Mouse (Mus musculus): ENCODE results near the gene Tatdn3.

DNA sequence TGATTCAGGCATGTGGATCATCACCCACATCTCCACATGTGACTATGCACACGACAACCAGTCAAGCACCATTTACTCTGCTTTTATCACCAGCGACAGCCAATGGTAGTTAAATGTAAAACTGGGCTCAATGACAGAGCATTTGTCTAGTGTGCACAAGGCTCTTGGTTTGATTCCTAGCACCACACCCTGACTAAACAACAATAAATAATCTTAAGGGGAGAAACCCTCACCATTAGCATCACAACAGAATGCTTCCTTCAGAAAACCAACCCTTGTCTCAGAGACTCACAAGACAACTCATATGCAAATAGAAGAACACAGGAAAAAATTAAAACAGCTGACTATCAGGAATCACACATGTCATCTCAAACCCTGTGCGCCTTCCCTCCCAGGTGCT lies 48.5 kb downstream of the Tatdn3 start:
- TF ChIP-seq ZNF384 (IDR thresholded peaks at IDR 0.05; ENCODE audit: low read depth, low read length) (no peak), MAFK (IDR thresholded peaks at IDR 0.05; ENCODE audit: insufficient read depth, low read depth, low read length) (no peak), CHD2 (IDR thresholded peaks at IDR 0.05; ENCODE audit: low read depth, low read length) (no peak), HCFC1 (IDR thresholded peaks at IDR 0.05; ENCODE audit: borderline replicate concordance, insufficient read depth, low read length) (no peak), ZC3H11A (IDR thresholded peaks at IDR 0.05; ENCODE audit: borderline replicate concordance, low read depth, low read length) (no peak)
